8 mouse cellular contexts compared by ENCODE assay signal in the genomic region with DNA sequence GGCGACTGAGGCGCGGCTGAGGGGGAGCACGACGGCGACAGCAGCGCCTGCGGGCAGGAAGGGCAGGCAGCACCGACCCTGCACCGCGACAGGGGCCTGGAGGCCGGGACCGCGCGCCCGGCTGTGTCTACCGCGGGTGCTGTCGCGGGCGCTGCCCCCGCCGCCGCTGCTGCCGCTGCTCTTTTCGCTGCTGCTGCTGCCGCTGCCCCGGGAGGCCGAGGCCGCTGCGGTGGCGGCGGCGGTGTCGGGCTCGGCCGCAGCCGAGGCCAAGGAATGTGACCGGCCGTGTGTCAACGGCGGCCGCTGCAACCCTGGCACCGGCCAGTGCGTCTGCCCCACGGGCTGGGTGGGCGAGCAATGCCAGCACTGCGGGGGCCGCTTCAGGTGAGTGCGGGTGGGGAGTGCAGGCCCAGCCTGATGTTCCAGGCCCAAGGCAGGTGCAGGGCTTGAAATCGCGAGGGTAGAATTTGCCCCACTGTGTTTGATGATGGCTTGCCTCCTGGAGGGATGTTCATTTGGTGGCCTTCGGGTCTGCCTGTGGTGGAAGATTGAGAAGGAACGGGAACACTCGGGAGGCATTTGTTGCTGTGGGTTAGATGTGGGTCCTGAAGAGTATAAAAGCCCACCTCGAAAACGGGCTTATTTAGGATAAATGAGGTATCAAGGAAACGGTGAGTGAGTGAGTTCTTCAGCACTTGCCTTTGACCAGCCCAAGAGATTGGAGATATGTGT. TPM values are rescaled to one million over a fixed set of nuclear protein-coding genes. Genes with fewer than 3 reads are reported as not detected.
DNase-seq lines count a peak whose midpoint lies in the region; ATAC-seq and TF ChIP-seq lines count a peak whose summit lies in the region.

No protein-coding gene starts in this region.

- H3K27ac ChIP-seq in heart, adult 2 months, result peak overlapping the region; percentile 91
- peak overlapping the region; percentile 71 for H3K27ac ChIP-seq in cortical plate, adult 2 months (ENCODE audit: insufficient read depth, low read length)
- peak overlapping the region; percentile 75 for H3K27ac ChIP-seq in heart, embryonic 11.5 days (ENCODE audit: low read depth, low read length)
- H3K27ac ChIP-seq in midbrain, embryonic 14.5 days (replicated peaks; ENCODE audit: low read depth, low read length), result peak overlapping the region; percentile 87

- H3K9ac ChIP-seq in heart, adult 2 months (ENCODE audit: low read depth, low read length), result peak overlapping the region; percentile 93
- H3K9ac ChIP-seq in heart, embryonic 11.5 days (ENCODE audit: low read depth, low read length), result peak overlapping the region; percentile 93
- H3K9ac ChIP-seq in midbrain, embryonic 14.5 days (replicated peaks; ENCODE audit: low read length), result peak overlapping the region; percentile 95

- WGBS in heart, adult 2 months, result under 1% methylated on average over 58 of the region's 58 CpGs
- under 1% methylated on average over 58 of the region's 58 CpGs for WGBS in heart, embryonic 11.5 days (ENCODE audit: insufficient replicate concordance)
- under 1% methylated on average over 45 of the region's 58 CpGs for WGBS in midbrain, embryonic 14.5 days

- TF ChIP-seq EP300 in heart, adult 2 months (IDR thresholded peaks at IDR 0.05; ENCODE audit: insufficient read depth, low read depth, low read length), result no peak

- H3K79me2 ChIP-seq in heart, adult 2 months (replicated peaks; ENCODE audit: control insufficient read depth, insufficient read depth, low read length), result peaks cover 4% of the 10 kb centered on the region

- no peak for TF ChIP-seq CTCF in heart, adult 2 months (IDR thresholded peaks at IDR 0.05)
- TF ChIP-seq CTCF in cortical plate, adult 2 months (IDR thresholded peaks at IDR 0.05; ENCODE audit: extremely low read depth, insufficient read depth, low read length), result no peak

- ATAC-seq in heart, embryonic 11.5 days (replicated peaks; ENCODE audit: insufficient number of reproducible peaks, low FRiP score, low TSS enrichment), result peak; percentile 35; the same call in 1 of the 2 replicates
- ATAC-seq in midbrain, embryonic 14.5 days (ENCODE audit: low FRiP score, low TSS enrichment), result no peak; the same call in none of the 2 replicates

- peaks cover 5% of the 10 kb centered on the region for H3K4me1 ChIP-seq in heart, adult 2 months (ENCODE audit: control insufficient read depth, insufficient read depth, low read length)
- peaks cover 7% of the 10 kb centered on the region for H3K4me1 ChIP-seq in cortical plate, adult 2 months (ENCODE audit: control insufficient read depth, insufficient read depth, low read length)
- H3K4me1 ChIP-seq in heart, embryonic 11.5 days (ENCODE audit: control insufficient read depth, insufficient read depth, low read length), result peaks cover 8% of the 10 kb centered on the region
- peaks cover 16% of the 10 kb centered on the region for H3K4me1 ChIP-seq in midbrain, embryonic 14.5 days (ENCODE audit: control insufficient read depth, insufficient read depth, low read length)

- H3K9me3 ChIP-seq in heart, embryonic 11.5 days (replicated peaks; ENCODE audit: control insufficient read depth, low read length), result no peaks in the 10 kb centered on the region
- H3K9me3 ChIP-seq in midbrain, embryonic 14.5 days (ENCODE audit: control insufficient read depth, low read length), result no peaks in the 10 kb centered on the region

- peaks cover 5% of the 10 kb centered on the region; the same call in 1 of the 2 replicates for H3K36me3 ChIP-seq in heart, adult 2 months (ENCODE audit: control insufficient read depth, insufficient read depth, low read length)
- no peaks in the 10 kb centered on the region for H3K36me3 ChIP-seq in heart, embryonic 11.5 days (ENCODE audit: control insufficient read depth, insufficient read depth, low read length)
- H3K36me3 ChIP-seq in midbrain, embryonic 14.5 days (ENCODE audit: control insufficient read depth, insufficient read depth, low read length), result no peaks in the 10 kb centered on the region

- H3K27me3 ChIP-seq in heart, adult 2 months (ENCODE audit: control insufficient read depth, insufficient read depth, low read length), result no peaks in the 10 kb centered on the region
- no peaks in the 10 kb centered on the region for H3K27me3 ChIP-seq in heart, embryonic 11.5 days (ENCODE audit: control insufficient read depth, insufficient read depth, low read length)
- no peaks in the 10 kb centered on the region for H3K27me3 ChIP-seq in midbrain, embryonic 14.5 days (ENCODE audit: control insufficient read depth, insufficient read depth, low read length)

- peak overlapping the region; percentile 92 for H3K4me2 ChIP-seq in heart, embryonic 11.5 days
- H3K4me2 ChIP-seq in midbrain, embryonic 14.5 days (ENCODE audit: low read length), result peak overlapping the region; percentile 86

- H3K4me3 ChIP-seq in heart, adult 2 months, result peak overlapping the region; percentile 85
- peak overlapping the region; percentile 77 for H3K4me3 ChIP-seq in cortical plate, adult 2 months (ENCODE audit: insufficient read depth, low read length)
- H3K4me3 ChIP-seq in heart, embryonic 11.5 days (ENCODE audit: low read depth, low read length), result peak overlapping the region; percentile 99
- H3K4me3 ChIP-seq in midbrain, embryonic 14.5 days (replicated peaks; ENCODE audit: low read depth, low read length), result peak overlapping the region; percentile 99

- intact Hi-C loops in heart, adult 2 months (cut with DNase I), result loop anchor here (1.0 to 2.0 kb wide), 2 partner anchors 44 to 66 kb away; no protein-coding TSS in a partner anchor
- intact Hi-C loops in heart, postnatal 10 days (cut with DNase I), result loop anchor here (5.0 kb wide), 1 partner anchor 64 kb away; no protein-coding TSS in a partner anchor
- intact Hi-C loops in left cerebral cortex, postnatal 25 days (cut with DNase I), result loop anchor here (1.0 to 5.0 kb wide), 3 partner anchors 44 to 89 kb away; no protein-coding TSS in a partner anchor

- DNase-seq in heart, adult 2 months, result no peak
- DNase-seq in heart, postnatal 10 days, result no peak
- DNase-seq in CD8-positive naive resting alpha-beta T cell, adult 2 months (ENCODE audit: low read depth in 2 of 2, low spot score in 2 of 2), result peak; percentile 13 to 27
- DNase-seq in left cerebral cortex, postnatal 25 days (ENCODE audit: low spot score in 2 of 2), result peak; percentile 35 to 40
- no peak for DNase-seq in midbrain, embryonic 14.5 days
- no peak for DNase-seq in urinary bladder, postnatal 25 days (ENCODE audit: low spot score)

- TF ChIP-seq POLR2A in heart, adult 2 months (IDR thresholded peaks at IDR 0.05; ENCODE audit: insufficient read depth, low read depth, low read length), result no peak
- TF ChIP-seq POLR2A in cortical plate, adult 2 months (IDR thresholded peaks at IDR 0.05; ENCODE audit: extremely low read depth, insufficient read depth, low read length), result no peak

RNA-seq across cellular contexts. Expression of a gene that starts 0.5 kb away (rescaled TPM):
- total RNA-seq in heart, adult 2 months (2021), result 10 to 100 TPM; 23.8 to 24.0 TPM
- 8.2 and 16.4 TPM in 2 replicates for polyA plus RNA-seq in heart, adult 2 months (2012; rRNA removed)
- 10 to 100 TPM; 29.4 to 30.9 TPM for total RNA-seq in heart, postnatal 10 days (2021)
- polyA plus RNA-seq in cortical plate, adult 2 months (2012; rRNA removed), result 57.9 and 59.3 TPM in 2 replicates
- 6.5 and 8.0 TPM in 2 replicates for polyA plus RNA-seq in heart, embryonic 11.5 days (2014; fragmentation: Nextera tagmentation; extraction: Ambion mirVana)
- total RNA-seq in left cerebral cortex, postnatal 25 days (2021), result 100 to 1,000 TPM; 122 to 127 TPM
- polyA plus RNA-seq in midbrain, embryonic 14.5 days (2014; fragmentation: Nextera tagmentation; extraction: Ambion mirVana), result 19.0 and 22.5 TPM in 2 replicates

RNA-seq across cellular contexts. Expression of a gene that starts 0.5 kb away (rescaled TPM):
- total RNA-seq in heart, adult 2 months (2021), result 10 to 100 TPM; 50.7 to 52.3 TPM
- polyA plus RNA-seq in heart, adult 2 months (2012; rRNA removed), result 34.2 and 62.3 TPM in 2 replicates
- total RNA-seq in heart, postnatal 10 days (2021), result 10 to 100 TPM; 74.6 to 86.1 TPM
- 62.4 and 62.9 TPM in 2 replicates for polyA plus RNA-seq in cortical plate, adult 2 months (2012; rRNA removed)
- 47.8 and 48.6 TPM in 2 replicates for polyA plus RNA-seq in heart, embryonic 11.5 days (2014; fragmentation: Nextera tagmentation; extraction: Ambion mirVana)
- 10 to 100 TPM; 67.1 to 78.1 TPM for total RNA-seq in left cerebral cortex, postnatal 25 days (2021)
- 77.7 and 107 TPM in 2 replicates for polyA plus RNA-seq in midbrain, embryonic 14.5 days (2014; fragmentation: Nextera tagmentation; extraction: Ambion mirVana)

Comparison
In these comparisons a context has a peak if more than half of its experiments do, and no peak if none do; other contexts are left out.
1. DNase-seq: peak in CD8-positive naive resting alpha-beta T cell, adult 2 months (2 of 2) and left cerebral cortex, postnatal 25 days (2 of 2); none in heart, adult 2 months (0 of 2), heart, postnatal 10 days (0 of 2), midbrain, embryonic 14.5 days (single experiment) and urinary bladder, postnatal 25 days (single experiment).
2. Peak in every context shown above with its lines, with median percentiles within 50 percentile points of each other: H3K27ac ChIP-seq, H3K4me3 ChIP-seq and H3K9ac ChIP-seq.